In genomic region chr12:73617652-73618051, GRCm38 (mm10) we compare ENCODE assay signal across 8 mouse cellular contexts. TPM values are rescaled to one million over a fixed set of nuclear protein-coding genes. Genes with fewer than 3 reads are reported as not detected.
DNase-seq lines count a peak whose midpoint lies in the region; ATAC-seq lines count a peak whose summit lies in the region.
"Had no signal": no experiment of that assay in that cellular context is flagged by ENCODE, and none has a peak within 500 bp of the region (broad histone marks: within the 10 kb centered on the region; RNA-seq: fewer than 3 reads in every experiment).

No protein-coding gene starts in this region.

- peak; percentile 68 to 75 for DNase-seq in kidney, postnatal 36 days
- no peak for DNase-seq in left cerebral cortex, postnatal 4 days
- DNase-seq in hindbrain, embryonic 14.5 days (ENCODE audit: low spot score): no peak
- DNase-seq in spleen, postnatal 10 days (ENCODE audit: low spot score in 2 of 2): no peak

- no peak overlapping the region for H3K9ac ChIP-seq in heart, embryonic 13.5 days
- H3K9ac ChIP-seq in stomach, embryonic 16.5 days (ENCODE audit: low read length): no peak overlapping the region
- no peak overlapping the region for H3K9ac ChIP-seq in hindbrain, embryonic 14.5 days
- H3K9ac ChIP-seq: liver, embryonic 15.5 days had no signal

- no peaks in the 10 kb centered on the region for H3K9me3 ChIP-seq in heart, embryonic 13.5 days
- H3K9me3 ChIP-seq in stomach, embryonic 16.5 days (replicated peaks; ENCODE audit: control insufficient read depth, low read length): no peaks in the 10 kb centered on the region
- no peaks in the 10 kb centered on the region for H3K9me3 ChIP-seq in hindbrain, embryonic 14.5 days (ENCODE audit: control insufficient read depth, low read length)
- H3K9me3 ChIP-seq: liver, embryonic 15.5 days had no signal

- ATAC-seq in heart, embryonic 13.5 days (ENCODE audit: extremely low read depth, insufficient number of reproducible peaks, low FRiP score, low TSS enrichment): no peak
- peak; percentile 90 for ATAC-seq in stomach, embryonic 16.5 days (ENCODE audit: insufficient read depth, low FRiP score)
- no peak for ATAC-seq in hindbrain, embryonic 14.5 days (ENCODE audit: low FRiP score)

- WGBS in heart, embryonic 13.5 days: 20% methylated on average over 10 of the region's 10 CpGs
- 31% methylated on average over 10 of the region's 10 CpGs for WGBS in stomach, embryonic 16.5 days
- 47% methylated on average over 10 of the region's 10 CpGs for WGBS in hindbrain, embryonic 14.5 days

- no peaks in the 10 kb centered on the region for H3K36me3 ChIP-seq in heart, embryonic 13.5 days
- H3K36me3 ChIP-seq in stomach, embryonic 16.5 days (ENCODE audit: control insufficient read depth, insufficient read depth, low read length): no peaks in the 10 kb centered on the region
- H3K36me3 ChIP-seq in hindbrain, embryonic 14.5 days (replicated peaks; ENCODE audit: control insufficient read depth, insufficient read depth): no peaks in the 10 kb centered on the region
- H3K36me3 ChIP-seq: liver, embryonic 15.5 days had no signal

- peak overlapping the region; percentile 78 for H3K27ac ChIP-seq in brown adipose tissue, adult 24 weeks (replicated peaks; ENCODE audit: low read depth, low read length)
- peak overlapping the region; percentile 48 for H3K27ac ChIP-seq in heart, embryonic 13.5 days (replicated peaks)
- H3K27ac ChIP-seq in stomach, embryonic 16.5 days (ENCODE audit: low read length): peak overlapping the region; percentile 72
- no peak overlapping the region for H3K27ac ChIP-seq in hindbrain, embryonic 14.5 days
- H3K27ac ChIP-seq: liver, embryonic 15.5 days had no signal

- H3K4me1 ChIP-seq in brown adipose tissue, adult 24 weeks (ENCODE audit: control insufficient read depth, insufficient read depth, insufficient read length, low read length): peaks cover 47% of the 10 kb centered on the region
- peaks cover 22% of the 10 kb centered on the region for H3K4me1 ChIP-seq in heart, embryonic 13.5 days
- H3K4me1 ChIP-seq in stomach, embryonic 16.5 days (ENCODE audit: control insufficient read depth, insufficient read depth, low read length): 0 out of 2 replicates have a peak, but pooled peaks cover 6% of the 10 kb centered on the region
- no peaks in the 10 kb centered on the region for H3K4me1 ChIP-seq in hindbrain, embryonic 14.5 days (replicated peaks; ENCODE audit: control insufficient read depth, insufficient read depth, low read length)
- H3K4me1 ChIP-seq: liver, embryonic 15.5 days had no signal

- H3K4me2 ChIP-seq in heart, embryonic 13.5 days: peak overlapping the region; percentile 45
- peak overlapping the region; percentile 31; the same call in 1 of the 2 replicates for H3K4me2 ChIP-seq in stomach, embryonic 16.5 days (ENCODE audit: low read depth, low read length)
- H3K4me2 ChIP-seq in hindbrain, embryonic 14.5 days (replicated peaks): no peak overlapping the region
- H3K4me2 ChIP-seq: liver, embryonic 15.5 days had no signal

- intact Hi-C loops in left cerebral cortex, postnatal 4 days (cut with DNase I): no loop called here

- no peak overlapping the region for H3K4me3 ChIP-seq in brown adipose tissue, adult 24 weeks (ENCODE audit: insufficient read depth, low read depth, low read length)
- no peak overlapping the region for H3K4me3 ChIP-seq in heart, embryonic 13.5 days
- no peak overlapping the region for H3K4me3 ChIP-seq in stomach, embryonic 16.5 days (replicated peaks; ENCODE audit: low read length)
- no peak overlapping the region for H3K4me3 ChIP-seq in hindbrain, embryonic 14.5 days (replicated peaks; ENCODE audit: low read length)
- H3K4me3 ChIP-seq: liver, embryonic 15.5 days had no signal

- no peaks in the 10 kb centered on the region for H3K27me3 ChIP-seq in heart, embryonic 13.5 days (replicated peaks)
- no peaks in the 10 kb centered on the region for H3K27me3 ChIP-seq in stomach, embryonic 16.5 days (ENCODE audit: control insufficient read depth, insufficient read depth, low read length)
- no peaks in the 10 kb centered on the region for H3K27me3 ChIP-seq in hindbrain, embryonic 14.5 days (ENCODE audit: control insufficient read depth, insufficient read depth, low read length)
- H3K27me3 ChIP-seq: liver, embryonic 15.5 days had no signal

RNA-seq across cellular contexts. Expression of gene Prkch, which starts 33.1 kb away (rescaled TPM):
- polyA plus RNA-seq in brown adipose tissue, adult 24 weeks (2012; ENCODE audit: insufficient read depth, insufficient read length, missing spikeins): 2.7 and 7.3 TPM in 2 replicates
- polyA plus RNA-seq in heart, embryonic 13.5 days (2015; fragmentation: Nextera tagmentation; extraction: Ambion mirVana): 10.9 and 11.1 TPM in 2 replicates
- 9.8 and 11.0 TPM in 2 replicates for polyA plus RNA-seq in stomach, embryonic 16.5 days (2015; fragmentation: Nextera tagmentation; extraction: Ambion mirVana)
- 1 to 10 TPM; 7.3 to 9.1 TPM for total RNA-seq in left cerebral cortex, postnatal 4 days (2021)
- 9.8 and 9.9 TPM in 2 replicates for polyA plus RNA-seq in hindbrain, embryonic 14.5 days (2014; fragmentation: Nextera tagmentation; extraction: Ambion mirVana)

Comparison
In these comparisons a context has a peak if more than half of its experiments do, and no peak if none do; other contexts are left out.
1. DNase-seq: peak in kidney, postnatal 36 days (2 of 2); none in left cerebral cortex, postnatal 4 days (single experiment), hindbrain, embryonic 14.5 days (single experiment) and spleen, postnatal 10 days (0 of 2).